Mouse (Mus musculus) hindbrain, embryonic 10.5 days (tissue): ENCODE results near the gene Olfr1014. TPM values are rescaled to one million over a fixed set of nuclear protein-coding genes. Genes with fewer than 3 reads are reported as not detected.

ENCODE experiments used
- DNase-seq: peaks from one replicate; pipeline ENCODE4 v3.0.0-alpha.2; 2017; ENCODE audit warnings: low spot score
- H3K27ac ChIP-seq: fragments of 300-500 bp; sonication (generic); 2 replicates; pipeline ENCODE4 v1.5.1; 2016; ENCODE audit warnings: mild to moderate bottlenecking, moderate library complexity
- H3K27me3 ChIP-seq: fragments of 300-500 bp; sonication (generic); 2 replicates; pipeline ENCODE4 v1.6.1; 2016; ENCODE audit warnings: mild to moderate bottlenecking; ENCODE audit not compliant: poor library complexity, insufficient read depth, severe bottlenecking
- H3K36me3 ChIP-seq: fragments of 300-500 bp; sonication (generic); 2 replicates; pipeline ENCODE4 v1.6.1; 2016; ENCODE audit warnings: mild to moderate bottlenecking, moderate library complexity
- H3K4me1 ChIP-seq: fragments of 300-500 bp; sonication (generic); replicated peaks from 2 replicates; pipeline ENCODE4 v1.6.1; 2016; ENCODE audit warnings: mild to moderate bottlenecking
- H3K4me3 ChIP-seq: fragments of 300-500 bp; sonication (generic); 2 replicates; pipeline ENCODE4 v1.5.1; 2016; ENCODE audit warnings: mild to moderate bottlenecking, moderate library complexity
- H3K9me3 ChIP-seq: fragments of 300-500 bp; sonication (generic); 2 replicates; pipeline ENCODE4 v1.6.1; 2016; ENCODE audit warnings: mild to moderate bottlenecking, moderate library complexity
- WGBS: fragments of 180-500 bp; shearing (Covaris S2); methylation state at CpG from one replicate; pipeline ENCODE4 v1.1.7; 2016; 5-methylcytosine and 5-hydroxymethylcytosine counted together
- polyA plus RNA-seq: library from polyadenylated mRNA; unstranded; fragments of >200 nt; fragmentation: Nextera tagmentation; extraction: Ambion mirVana; gene quantifications from 2 replicates; pipeline ENCODE4 v1.2.1, GENCODE M21; 2016

Gene Olfr1014
- not detected in 2 replicates for polyA plus RNA-seq

- H3K27me3 ChIP-seq = no peaks in the 10 kb centered on the region
- H3K27ac ChIP-seq = no peak within 1 kb of the TSS
- H3K4me1 ChIP-seq = no peaks in the 10 kb centered on the region
- no peak for DNase-seq
- no peaks in the 10 kb centered on the region for H3K9me3 ChIP-seq
- no peaks in the 10 kb centered on the region for H3K36me3 ChIP-seq
- no peak within 1 kb of the TSS for H3K4me3 ChIP-seq
Observed at GRCm38 (mm10) chr2:85772413-85772812, at the start of gene Olfr1014. Olfr1014 (plus strand) TSS chr2:85772713.

GRCm38 (mm10) chr2:85725793-85726192 is 46.7 kb upstream of the Olfr1014 start:
- no peaks in the 10 kb centered on the region for H3K36me3 ChIP-seq
- 17% methylated on average over 3 of the region's 3 CpGs for WGBS
- H3K27me3 ChIP-seq = no peaks in the 10 kb centered on the region
- H3K4me3 ChIP-seq = no peak overlapping the region
- peak; percentile 4 for DNase-seq
- H3K27ac ChIP-seq = no peak overlapping the region
- no peaks in the 10 kb centered on the region for H3K9me3 ChIP-seq
- no peaks in the 10 kb centered on the region for H3K4me1 ChIP-seq

DNA sequence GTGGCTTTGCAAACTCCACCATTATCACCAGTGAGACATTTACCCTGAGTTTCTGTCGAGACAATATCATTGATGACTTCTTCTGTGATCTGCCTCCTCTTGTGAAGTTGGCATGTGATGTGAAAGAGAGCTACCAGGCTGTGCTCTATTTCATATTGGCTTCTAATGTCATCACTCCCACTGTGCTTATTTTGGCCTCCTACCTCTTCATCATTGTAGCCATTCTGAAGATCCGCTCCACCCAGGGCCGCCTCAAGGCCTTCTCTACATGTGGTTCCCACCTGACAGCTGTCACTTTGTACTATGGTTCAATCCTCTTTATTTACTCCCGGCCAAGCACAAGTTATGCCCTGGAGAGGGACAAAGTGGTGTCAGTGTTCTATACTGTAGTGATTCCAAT is 18.7 kb upstream of the Olfr1014 start:
- DNase-seq = no peak
- H3K36me3 ChIP-seq = no peaks in the 10 kb centered on the region
- no peak overlapping the region for H3K27ac ChIP-seq
- WGBS = 74% methylated on average over 4 of the region's 4 CpGs
- no peak overlapping the region for H3K4me3 ChIP-seq
- H3K4me1 ChIP-seq = no peaks in the 10 kb centered on the region
- no peaks in the 10 kb centered on the region for H3K27me3 ChIP-seq
- H3K9me3 ChIP-seq = no peaks in the 10 kb centered on the region

DNA sequence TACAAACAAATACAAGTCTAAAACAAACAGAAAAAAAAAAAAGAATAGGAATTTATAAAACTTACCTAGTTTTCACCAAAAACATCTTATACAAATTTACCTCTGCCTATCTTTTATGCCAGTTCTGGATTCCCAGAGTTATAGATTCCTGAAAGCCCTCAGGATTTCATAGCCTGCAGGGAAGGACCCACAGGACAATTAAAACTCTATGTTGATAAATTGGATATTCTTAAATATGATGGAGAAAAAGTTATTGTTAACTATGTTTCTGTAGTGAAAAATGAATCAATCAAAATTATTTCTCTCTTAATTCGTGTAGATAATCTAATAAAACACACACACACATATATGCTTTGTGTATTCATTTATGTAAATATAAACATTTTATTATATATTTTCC is 9.8 kb upstream of the Olfr1014 start, which contains the start of gene Olfr1012:
Gene Olfr1012 (minus strand): TSS at position 101 of the 400 bp plus-strand sequence.
- Histone ChIP-seq H3K9me3 (no peaks in the 10 kb centered on the region), H3K4me1 (no peaks in the 10 kb centered on the region), H3K27ac (no peak within 1 kb of the TSS), H3K36me3 (no peaks in the 10 kb centered on the region), H3K27me3 (no peaks in the 10 kb centered on the region), H3K4me3 (no peak within 1 kb of the TSS)
- 74% methylated on average over 1 of the region's 1 CpGs for WGBS
- DNase-seq = no peak

- Histone ChIP-seq H3K36me3 (no peaks in the 10 kb centered on the region), H3K4me1 (no peaks in the 10 kb centered on the region), H3K4me3 (no peak within 1 kb of the TSS), H3K27ac (no peak within 1 kb of the TSS), H3K9me3 (no peaks in the 10 kb centered on the region), H3K27me3 (no peaks in the 10 kb centered on the region)
- no peak for DNase-seq
Observed at GRCm38 (mm10) chr2:85766798-85767197, 5.7 kb upstream of the Olfr1014 start, which contains the start of gene Olfr1013. Olfr1013 (plus strand) TSS chr2:85767098.

- no peaks in the 10 kb centered on the region for H3K27me3 ChIP-seq
- no peaks in the 10 kb centered on the region for H3K4me1 ChIP-seq
- no peak within 1 kb of the TSS for H3K4me3 ChIP-seq
- H3K36me3 ChIP-seq = no peaks in the 10 kb centered on the region
- no peak within 1 kb of the TSS for H3K27ac ChIP-seq
- H3K9me3 ChIP-seq = no peaks in the 10 kb centered on the region
- DNase-seq = no peak
Observed at GRCm38 (mm10) chr2:85781717-85782116, 9.2 kb downstream of the Olfr1014 start, which contains the start of gene Olfr1015. Olfr1015 (plus strand) TSS chr2:85782017.

DNA sequence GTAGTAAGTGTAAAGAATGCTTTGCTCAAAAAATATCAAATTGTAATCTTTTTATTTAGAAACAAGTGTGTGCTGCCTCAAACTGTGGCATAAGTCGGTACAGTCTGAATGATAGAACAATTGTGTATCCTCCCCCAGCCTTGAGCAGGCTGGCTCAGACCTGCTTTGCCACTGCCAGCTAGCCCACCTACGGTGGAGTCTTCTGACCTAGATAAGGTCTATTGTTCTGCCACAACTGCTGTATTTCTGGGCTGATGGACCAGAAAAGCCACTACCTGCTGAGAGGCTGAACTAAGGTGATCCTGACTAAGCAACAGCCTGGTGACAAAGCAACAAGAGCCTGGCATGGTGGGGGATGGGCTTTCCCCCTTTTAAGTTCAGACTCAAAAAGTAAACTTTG is 19.8 kb downstream of the Olfr1014 start:
- WGBS = 31% methylated on average over 2 of the region's 2 CpGs
- DNase-seq = peak; percentile 4
- H3K36me3 ChIP-seq = no peaks in the 10 kb centered on the region
- H3K4me3 ChIP-seq = no peak overlapping the region
- peaks cover 5% of the 10 kb centered on the region; the same call in 1 of the 2 replicates for H3K9me3 ChIP-seq
- no peaks in the 10 kb centered on the region for H3K27me3 ChIP-seq
- H3K4me1 ChIP-seq = peaks cover 4% of the 10 kb centered on the region; the same call in 1 of the 2 replicates
- H3K27ac ChIP-seq = no peak overlapping the region

GRCm38 (mm10) chr2:85802444-85802843 is 29.9 kb downstream of the Olfr1014 start, which contains the start of gene Olfr1016:
Olfr1016 (minus strand) TSS chr2:85802544.
- no peak for DNase-seq
- Histone ChIP-seq H3K4me3 (no peak within 1 kb of the TSS), H3K9me3 (no peaks in the 10 kb centered on the region), H3K36me3 (no peaks in the 10 kb centered on the region), H3K27me3 (no peaks in the 10 kb centered on the region), H3K4me1 (no peaks in the 10 kb centered on the region), H3K27ac (no peak within 1 kb of the TSS)
- WGBS = 94% methylated on average over 2 of the region's 2 CpGs

- Histone ChIP-seq H3K9me3 (no peaks in the 10 kb centered on the region), H3K4me3 (no peak overlapping the region), H3K27me3 (no peaks in the 10 kb centered on the region), H3K36me3 (no peaks in the 10 kb centered on the region), H3K4me1 (no peaks in the 10 kb centered on the region), H3K27ac (no peak overlapping the region)
- DNase-seq = no peak
- WGBS = 77% methylated on average over 4 of the region's 4 CpGs
Observed at GRCm38 (mm10) chr2:85804501-85804900, 32.0 kb downstream of the Olfr1014 start.

GRCm38 (mm10) chr2:85818179-85818578 is 45.7 kb downstream of the Olfr1014 start, which contains the start of gene Olfr1018:
Olfr1018 (plus strand) TSS chr2:85818479.
- no peak within 1 kb of the TSS for H3K4me3 ChIP-seq
- no peak for DNase-seq
- no peaks in the 10 kb centered on the region for H3K4me1 ChIP-seq
- H3K27me3 ChIP-seq = no peaks in the 10 kb centered on the region
- no peaks in the 10 kb centered on the region for H3K36me3 ChIP-seq
- H3K27ac ChIP-seq = no peak within 1 kb of the TSS
- H3K9me3 ChIP-seq = no peaks in the 10 kb centered on the region

Other genes starting within 250 kb of the Olfr1014 start
- not detected in 2 replicates for gene Olfr996, start 193.5 kb upstream of the Olfr1014 start, polyA plus RNA-seq
- gene Olfr998, start 183.8 kb upstream of the Olfr1014 start, polyA plus RNA-seq = not detected in 2 replicates
- gene Olfr1000, start 160.8 kb upstream of the Olfr1014 start, polyA plus RNA-seq = not detected in 2 replicates
- not detected in 2 replicates for gene Olfr1002, start 122.0 kb upstream of the Olfr1014 start, polyA plus RNA-seq
- not detected in 2 replicates for gene Olfr154, start 108.3 kb upstream of the Olfr1014 start, polyA plus RNA-seq
- gene Olfr1006, start 93.9 kb upstream of the Olfr1014 start, polyA plus RNA-seq = not detected in 2 replicates
- not detected in 2 replicates for gene Olfr1008, start 83.3 kb upstream of the Olfr1014 start, polyA plus RNA-seq
- gene Olfr1009, start 57.3 kb upstream of the Olfr1014 start, polyA plus RNA-seq = not detected in 2 replicates
- not detected in 2 replicates for gene Olfr1012, start 9.9 kb upstream of the Olfr1014 start, polyA plus RNA-seq
- not detected in 2 replicates for gene Olfr1013, start 5.6 kb upstream of the Olfr1014 start, polyA plus RNA-seq
- not detected in 2 replicates for gene Olfr1015, start 9.3 kb downstream of the Olfr1014 start, polyA plus RNA-seq
- gene Olfr1016, start 29.8 kb downstream of the Olfr1014 start, polyA plus RNA-seq = not detected in 2 replicates
- not detected in 2 replicates for gene Olfr1018, start 45.8 kb downstream of the Olfr1014 start, polyA plus RNA-seq
- not detected in 2 replicates for gene Olfr1019, start 72.8 kb downstream of the Olfr1014 start, polyA plus RNA-seq
- not detected in 2 replicates for gene Olfr1020, start 74.3 kb downstream of the Olfr1014 start, polyA plus RNA-seq
- gene Olfr1022, start 95.9 kb downstream of the Olfr1014 start, polyA plus RNA-seq = not detected in 2 replicates
- gene Olfr1023, start 112.9 kb downstream of the Olfr1014 start, polyA plus RNA-seq = not detected in 2 replicates
- not detected in 2 replicates for gene Olfr1024, start 132.3 kb downstream of the Olfr1014 start, polyA plus RNA-seq
- gene Olfr1025-ps1, start 142.5 kb downstream of the Olfr1014 start, polyA plus RNA-seq = not detected in 2 replicates
- gene Olfr1026, start 148.8 kb downstream of the Olfr1014 start, polyA plus RNA-seq = not detected in 2 replicates
- not detected in 2 replicates for gene Olfr1028, start 177.7 kb downstream of the Olfr1014 start, polyA plus RNA-seq
- not detected in 2 replicates for gene Olfr1029, start 201.2 kb downstream of the Olfr1014 start, polyA plus RNA-seq
- not detected in 2 replicates for gene Olfr1030, start 206.6 kb downstream of the Olfr1014 start, polyA plus RNA-seq
- gene Olfr1031, start 217.6 kb downstream of the Olfr1014 start, polyA plus RNA-seq = not detected in 2 replicates
- gene Olfr1032, start 232.8 kb downstream of the Olfr1014 start, polyA plus RNA-seq = not detected in 2 replicates
- gene Olfr1033, start 247.9 kb downstream of the Olfr1014 start, polyA plus RNA-seq = not detected in 2 replicates